18 mouse cellular contexts compared by ENCODE assay signal in genomic region chr17:57233038-57233437, GRCm38 (mm10). TPM values are rescaled to one million over a fixed set of nuclear protein-coding genes. Genes with fewer than 3 reads are reported as not detected.
DNase-seq lines count a peak whose midpoint lies in the region; ATAC-seq lines count a peak whose summit lies in the region.
"Had no signal": no experiment of that assay in that cellular context is flagged by ENCODE, and none has a peak within 500 bp of the region (broad histone marks: within the 10 kb centered on the region; RNA-seq: fewer than 3 reads in every experiment).

No protein-coding gene starts in this region.

- no peak overlapping the region for H3K27ac ChIP-seq in stomach, embryonic 16.5 days (ENCODE audit: low read length)
- no peak overlapping the region for H3K27ac ChIP-seq in midbrain, embryonic 13.5 days
- H3K27ac ChIP-seq: forebrain, embryonic 12.5 days; midbrain, embryonic 12.5 days; neural tube, embryonic 15.5 days had no signal

- H3K4me1 ChIP-seq in stomach, embryonic 16.5 days (ENCODE audit: control insufficient read depth, insufficient read depth, low read length), result peaks cover 8% of the 10 kb centered on the region; the same call in 1 of the 2 replicates
- 0 out of 2 replicates have a peak, but pooled peaks cover 3% of the 10 kb centered on the region for H3K4me1 ChIP-seq in midbrain, embryonic 13.5 days (replicated peaks)
- H3K4me1 ChIP-seq: forebrain, embryonic 12.5 days; midbrain, embryonic 12.5 days; neural tube, embryonic 15.5 days had no signal

- H3K27me3 ChIP-seq in stomach, embryonic 16.5 days (ENCODE audit: control insufficient read depth, insufficient read depth, low read length), result no peaks in the 10 kb centered on the region
- no peaks in the 10 kb centered on the region for H3K27me3 ChIP-seq in midbrain, embryonic 13.5 days
- H3K27me3 ChIP-seq: CH12.LX; forebrain, embryonic 12.5 days; midbrain, embryonic 12.5 days; neural tube, embryonic 15.5 days had no signal

- whole genome bisulfite sequencing in stomach, embryonic 16.5 days, result 24% methylated on average over 7 of the region's 7 CpGs
- 53% methylated on average over 7 of the region's 7 CpGs for WGBS in midbrain, embryonic 13.5 days

- peaks cover 5% of the 10 kb centered on the region for H3K36me3 ChIP-seq in stomach, embryonic 16.5 days (ENCODE audit: control insufficient read depth, insufficient read depth, low read length)
- peaks cover 34% of the 10 kb centered on the region for H3K36me3 ChIP-seq in midbrain, embryonic 13.5 days

- peak; percentile 49; the same call in 1 of the 2 replicates for ATAC-seq in stomach, embryonic 16.5 days (ENCODE audit: insufficient read depth, low FRiP score)
- no peak for ATAC-seq in midbrain, embryonic 13.5 days
- ATAC-seq: inflammation-experienced regulatory T-cells, adult 6 months; lung, postnatal 0 days had no signal

- H3K4me3 ChIP-seq in stomach, embryonic 16.5 days (replicated peaks; ENCODE audit: low read length), result no peak overlapping the region
- no peak overlapping the region for H3K4me3 ChIP-seq in midbrain, embryonic 13.5 days (replicated peaks)
- H3K4me3 ChIP-seq: forebrain, embryonic 12.5 days; midbrain, embryonic 12.5 days; neural tube, embryonic 15.5 days had no signal

- intact Hi-C loops in gastrocnemius, postnatal 14 days (cut with DNase I; ENCODE audit: low total_unique reads), result no loop called here

- H3K4me2 ChIP-seq in stomach, embryonic 16.5 days (ENCODE audit: low read depth, low read length), result no peak overlapping the region
- H3K4me2 ChIP-seq in midbrain, embryonic 13.5 days (replicated peaks), result no peak overlapping the region
- H3K4me2 ChIP-seq: forebrain, embryonic 12.5 days; midbrain, embryonic 12.5 days; neural tube, embryonic 15.5 days had no signal

- H3K9ac ChIP-seq in stomach, embryonic 16.5 days (ENCODE audit: low read length), result no peak overlapping the region
- H3K9ac ChIP-seq in midbrain, embryonic 13.5 days (replicated peaks), result no peak overlapping the region
- H3K9ac ChIP-seq: forebrain, embryonic 12.5 days; midbrain, embryonic 12.5 days; neural tube, embryonic 15.5 days had no signal

- H3K9me3 ChIP-seq in stomach, embryonic 16.5 days (replicated peaks; ENCODE audit: control insufficient read depth, low read length), result no peaks in the 10 kb centered on the region
- no peaks in the 10 kb centered on the region for H3K9me3 ChIP-seq in midbrain, embryonic 13.5 days
- H3K9me3 ChIP-seq: forebrain, embryonic 12.5 days; midbrain, embryonic 12.5 days; neural tube, embryonic 15.5 days had no signal

- DNase-seq in gastrocnemius, postnatal 14 days, result peak; percentile 8
- DNase-seq in gastrocnemius, postnatal 4 days (ENCODE audit: low spot score in 2 of 2), result no peak
- peak; percentile 87 to 91 for DNase-seq in kidney, adult 8-10 months
- DNase-seq in liver, result peak; percentile 58
- DNase-seq in right cerebral cortex, postnatal 25 days, result no peak
- DNase-seq: gastrocnemius, postnatal 25 days; right cerebral cortex, postnatal 4 days; thymus, adult 2 months had no signal

RNA-seq across cellular contexts. Expression of gene C3, which starts 5.1 kb away (rescaled TPM):
- 1 to 10 TPM in 1 of 2 experiments, under 1 TPM in 1; 0.60 to 1.2 TPM for total RNA-seq in gastrocnemius, postnatal 14 days (2021)
- total RNA-seq in gastrocnemius, postnatal 4 days (2021), result 10 to 100 TPM in 1 of 2 experiments, 1 to 10 TPM in 1; 5.3 to 19.8 TPM
- polyA plus RNA-seq in stomach, embryonic 16.5 days (2015; fragmentation: Nextera tagmentation; extraction: Ambion mirVana), result 17.0 and 19.5 TPM in 2 replicates
- polyA plus RNA-seq in midbrain, embryonic 13.5 days (2015; fragmentation: Nextera tagmentation; extraction: Ambion mirVana), result 0.34 and 1.1 TPM in 2 replicates

RNA-seq across cellular contexts. Expression of gene Gpr108, which starts 15.2 kb away (rescaled TPM):
- 10 to 100 TPM; 21.8 to 24.6 TPM for total RNA-seq in gastrocnemius, postnatal 14 days (2021)
- total RNA-seq in gastrocnemius, postnatal 4 days (2021), result 10 to 100 TPM; 24.8 to 25.6 TPM
- polyA plus RNA-seq in stomach, embryonic 16.5 days (2015; fragmentation: Nextera tagmentation; extraction: Ambion mirVana), result 50.0 and 52.0 TPM in 2 replicates
- polyA plus RNA-seq in midbrain, embryonic 13.5 days (2015; fragmentation: Nextera tagmentation; extraction: Ambion mirVana), result 19.6 and 20.6 TPM in 2 replicates

RNA-seq across cellular contexts. Expression of gene Trip10, which starts 16.2 kb away (rescaled TPM):
- total RNA-seq in gastrocnemius, postnatal 14 days (2021), result 10 to 100 TPM; 69.4 to 75.6 TPM
- total RNA-seq in gastrocnemius, postnatal 4 days (2021), result 10 to 100 TPM; 61.0 to 81.5 TPM
- polyA plus RNA-seq in stomach, embryonic 16.5 days (2015; fragmentation: Nextera tagmentation; extraction: Ambion mirVana), result 45.4 and 46.9 TPM in 2 replicates
- 12.3 and 13.7 TPM in 2 replicates for polyA plus RNA-seq in midbrain, embryonic 13.5 days (2015; fragmentation: Nextera tagmentation; extraction: Ambion mirVana)

RNA-seq across cellular contexts. Expression of gene Tnfsf14, which starts 39.1 kb away (rescaled TPM):
- total RNA-seq in gastrocnemius, postnatal 14 days (2021), result not detected
- not detected for total RNA-seq in gastrocnemius, postnatal 4 days (2021)
- polyA plus RNA-seq in stomach, embryonic 16.5 days (2015; fragmentation: Nextera tagmentation; extraction: Ambion mirVana), result 0.31 and 0.53 TPM in 2 replicates
- not detected in 2 replicates for polyA plus RNA-seq in midbrain, embryonic 13.5 days (2015; fragmentation: Nextera tagmentation; extraction: Ambion mirVana)
- total RNA-seq: gastrocnemius, postnatal 25 days; left cerebral cortex, postnatal 10 days had no signal
- polyA plus RNA-seq: heart, postnatal 0 days; neural tube, embryonic 15.5 days had no signal

RNA-seq across cellular contexts. Expression of gene Vav1, which starts 45.9 kb away (rescaled TPM):
- under 1 TPM; 0.66 to 0.93 TPM for total RNA-seq in gastrocnemius, postnatal 14 days (2021)
- total RNA-seq in gastrocnemius, postnatal 4 days (2021), result 1 to 10 TPM; 2.1 to 3.4 TPM
- polyA plus RNA-seq in stomach, embryonic 16.5 days (2015; fragmentation: Nextera tagmentation; extraction: Ambion mirVana), result 3.9 and 5.8 TPM in 2 replicates
- polyA plus RNA-seq in midbrain, embryonic 13.5 days (2015; fragmentation: Nextera tagmentation; extraction: Ambion mirVana), result 1.2 and 1.3 TPM in 2 replicates

Comparison
In these comparisons a context has a peak if more than half of its experiments do, and no peak if none do; other contexts are left out.
1. DNase-seq: peak in gastrocnemius, postnatal 14 days (single experiment), kidney, adult 8-10 months (2 of 2) and liver (single experiment); none in gastrocnemius, postnatal 4 days (0 of 2) and right cerebral cortex, postnatal 25 days (single experiment).